Mouse (Mus musculus) testis, adult 2 months (tissue): ENCODE results near the gene Adamtsl5.

Source experiments
- CTCF ChIP-seq: fragments of 200-500 bp; IDR thresholded peaks from 2 replicates; pipeline ENCODE4 v1.5.1; 2012; ENCODE audit warnings: low read depth, mild to moderate bottlenecking, inconsistent platforms, low read length, moderate library complexity; ENCODE audit not compliant: control insufficient read depth, insufficient read depth, insufficient replicate concordance
- POLR2A ChIP-seq: fragments of 200-500 bp; IDR thresholded peaks from 2 replicates; pipeline ENCODE4 v1.6.1; 2012; ENCODE audit warnings: low read depth, mild to moderate bottlenecking, inconsistent platforms, low read length, moderate library complexity; ENCODE audit not compliant: control insufficient read depth

GRCm38 (mm10) chr10:80352727-80353126, 4.5 kb upstream of the Adamtsl5 start:
- TF ChIP-seq CTCF (no peak), POLR2A (no peak)
